Mouse (Mus musculus) erythroblast, embryonic 14.5 days (primary cell): ENCODE measurements around the gene Map2k5. TPM values are rescaled to one million over a fixed set of nuclear protein-coding genes. Genes with fewer than 3 reads are reported as not detected.

Experiments used
- H3K27me3 ChIP-seq: 2 replicates; pipeline ENCODE4 v1.6.1; 2012; ENCODE audit warnings: inconsistent platforms; ENCODE audit not compliant: control insufficient read depth
- H3K36me3 ChIP-seq: 2 replicates; pipeline ENCODE4 v1.6.1; 2012; ENCODE audit warnings: mild to moderate bottlenecking, inconsistent platforms; ENCODE audit not compliant: control insufficient read depth
- H3K4me1 ChIP-seq: 2 replicates; pipeline ENCODE4 v1.6.1; 2012; ENCODE audit warnings: inconsistent platforms; ENCODE audit not compliant: control insufficient read depth
- H3K4me3 ChIP-seq: replicated peaks from 2 replicates; pipeline ENCODE3; 2012; ENCODE audit warnings: moderate library complexity, mild to moderate bottlenecking, inconsistent platforms
- H3K9me3 ChIP-seq: 2 replicates; pipeline ENCODE4 v1.6.1; 2012; ENCODE audit warnings: low read length, inconsistent platforms, mixed read lengths; ENCODE audit not compliant: control insufficient read depth
- GATA1 ChIP-seq: IDR thresholded peaks from 2 replicates; pipeline ENCODE4 v1.6.1; 2012; ENCODE audit warnings: low read length, inconsistent platforms, mixed read lengths
- TAL1 ChIP-seq: IDR thresholded peaks from 3 replicates; pipeline ENCODE4 v1.6.1; 2012; ENCODE audit warnings: low read length, inconsistent platforms, mixed read lengths
- polyA plus RNA-seq: library from polyadenylated mRNA; stranded (reverse); fragments of >175 nt; gene quantifications from 2 replicates; pipeline ENCODE4 v1.2.3, GENCODE M21; 2012

The Map2k5 gene
- polyA plus RNA-seq, 1 experiment = 1.4 TPM

- Histone ChIP-seq H3K36me3 (peaks cover 3% of the 10 kb centered on the region), H3K4me3 (no peak overlapping the region), H3K9me3 (no peaks in the 10 kb centered on the region), H3K27me3 (no peaks in the 10 kb centered on the region), H3K4me1 (peaks cover 44% of the 10 kb centered on the region)
- TF ChIP-seq GATA1 (no peak), TAL1 (no peak)
Measured at GRCm38 (mm10) chr9:63380326-63380725, 2.6 kb upstream of the Map2k5 start.

GRCm38 (mm10) chr9:63378174-63378573 lies 472 bp upstream of the Map2k5 start:
- Histone ChIP-seq H3K9me3 (no peaks in the 10 kb centered on the region), H3K36me3 (peaks cover 16% of the 10 kb centered on the region), H3K27me3 (no peaks in the 10 kb centered on the region), H3K4me1 (peaks cover 40% of the 10 kb centered on the region), H3K4me3 (peak overlapping the region; percentile 83)
- TF ChIP-seq TAL1 = no peak
- no peak for TF ChIP-seq GATA1

GRCm38 (mm10) chr9:63373315-63373714 lies 4.4 kb downstream of the Map2k5 start:
- no peak for TF ChIP-seq TAL1
- no peak for TF ChIP-seq GATA1
- H3K4me1 ChIP-seq = peaks cover 28% of the 10 kb centered on the region
- no peaks in the 10 kb centered on the region for H3K9me3 ChIP-seq
- peaks cover 41% of the 10 kb centered on the region for H3K36me3 ChIP-seq
- H3K27me3 ChIP-seq = no peaks in the 10 kb centered on the region
- no peak overlapping the region for H3K4me3 ChIP-seq

DNA sequence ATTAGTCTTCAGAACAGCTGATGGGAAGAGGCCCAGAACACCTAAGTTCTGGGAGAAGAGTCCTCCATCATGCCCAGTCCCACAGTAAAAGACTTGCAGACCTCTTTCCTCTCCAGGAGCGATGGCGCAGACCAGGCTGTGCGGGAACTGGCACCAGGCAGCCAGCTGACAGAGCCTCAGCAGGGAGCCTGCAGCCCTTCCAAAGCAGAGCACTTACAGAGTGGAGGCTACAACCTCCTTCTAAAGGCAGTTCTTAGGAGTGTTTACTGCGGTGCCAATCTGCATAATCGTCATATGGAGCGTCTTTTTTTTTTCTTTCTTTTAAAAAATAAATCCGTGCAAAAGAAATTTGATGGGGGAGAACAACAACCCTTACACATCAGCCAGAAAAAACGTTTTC lies 5.2 kb downstream of the Map2k5 start:
- Histone ChIP-seq H3K36me3 (peaks cover 45% of the 10 kb centered on the region), H3K4me3 (no peak overlapping the region)
- TF ChIP-seq TAL1 = no peak
- no peak for TF ChIP-seq GATA1

GRCm38 (mm10) chr9:63360410-63360809 lies 17.3 kb downstream of the Map2k5 start:
- Histone ChIP-seq H3K27me3 (no peaks in the 10 kb centered on the region), H3K36me3 (peaks cover 22% of the 10 kb centered on the region), H3K9me3 (no peaks in the 10 kb centered on the region), H3K4me3 (no peak overlapping the region), H3K4me1 (no peaks in the 10 kb centered on the region)
- TF ChIP-seq GATA1 = no peak
- TF ChIP-seq TAL1 = no peak

More for the DNA sequence above, 5.2 kb downstream of the Map2k5 start:
- Histone ChIP-seq H3K27me3 (no peaks in the 10 kb centered on the region), H3K9me3 (no peaks in the 10 kb centered on the region), H3K4me1 (peaks cover 26% of the 10 kb centered on the region)

DNA sequence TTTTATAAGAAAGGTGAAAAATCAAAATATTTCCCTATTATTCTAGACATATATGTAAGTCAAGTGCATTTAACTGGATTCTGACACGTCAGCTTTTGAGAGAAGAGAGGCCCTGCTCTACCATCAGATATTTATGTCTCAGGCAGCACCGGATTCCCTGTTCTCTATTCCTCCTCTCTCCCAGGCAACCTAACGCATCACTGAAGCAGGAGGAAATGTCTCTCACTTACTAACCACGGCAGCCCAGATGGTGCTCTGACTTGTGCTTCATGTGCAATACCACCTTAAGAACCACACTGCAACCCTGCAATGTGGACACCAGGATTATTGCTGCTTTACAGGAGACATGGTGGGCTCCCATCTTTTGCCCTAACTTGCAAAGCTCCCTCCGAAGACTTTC lies 18.7 kb downstream of the Map2k5 start:
- Histone ChIP-seq H3K27me3 (no peaks in the 10 kb centered on the region), H3K4me3 (no peak overlapping the region), H3K4me1 (no peaks in the 10 kb centered on the region), H3K9me3 (no peaks in the 10 kb centered on the region), H3K36me3 (peaks cover 22% of the 10 kb centered on the region)
- TF ChIP-seq GATA1 = no peak

- Histone ChIP-seq H3K4me3 (no peak overlapping the region), H3K36me3 (peaks cover 22% of the 10 kb centered on the region)
- no peak for TF ChIP-seq GATA1
- no peak for TF ChIP-seq TAL1
Measured at GRCm38 (mm10) chr9:63356721-63357120, 21.0 kb downstream of the Map2k5 start.

DNA sequence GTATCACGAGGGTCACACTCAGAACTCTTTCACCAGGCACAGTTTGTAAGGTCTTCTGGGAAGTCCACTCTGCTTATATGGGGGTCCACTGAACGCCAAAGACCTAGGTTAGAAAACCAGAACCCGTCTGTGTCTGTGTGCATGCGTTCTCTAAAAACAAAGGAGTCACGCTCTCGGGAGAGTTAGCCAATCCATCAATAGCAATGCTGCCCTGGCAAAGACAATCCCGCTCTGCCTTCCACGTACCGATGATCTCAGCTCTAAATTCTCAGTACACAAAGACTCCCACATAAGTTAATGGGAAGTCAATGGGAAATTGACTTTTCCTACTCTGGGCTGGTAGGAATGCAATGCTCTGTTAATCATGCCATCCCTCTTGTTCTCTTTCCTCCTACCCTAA lies 21.4 kb downstream of the Map2k5 start:
- no peak for TF ChIP-seq GATA1
- TF ChIP-seq TAL1 = no peak
- Histone ChIP-seq H3K9me3 (no peaks in the 10 kb centered on the region), H3K27me3 (no peaks in the 10 kb centered on the region), H3K4me3 (no peak overlapping the region), H3K4me1 (no peaks in the 10 kb centered on the region), H3K36me3 (peaks cover 22% of the 10 kb centered on the region)

More at GRCm38 (mm10) chr9:63356721-63357120, 21.0 kb downstream of the Map2k5 start:
- no peaks in the 10 kb centered on the region for H3K4me1 ChIP-seq
- no peaks in the 10 kb centered on the region for H3K9me3 ChIP-seq
- H3K27me3 ChIP-seq = no peaks in the 10 kb centered on the region

GRCm38 (mm10) chr9:63354168-63354567 lies 23.5 kb downstream of the Map2k5 start:
- H3K9me3 ChIP-seq = no peaks in the 10 kb centered on the region
- H3K36me3 ChIP-seq = peaks cover 22% of the 10 kb centered on the region
- no peaks in the 10 kb centered on the region for H3K27me3 ChIP-seq
- H3K4me3 ChIP-seq = no peak overlapping the region
- H3K4me1 ChIP-seq = no peaks in the 10 kb centered on the region
- TF ChIP-seq GATA1 (no peak), TAL1 (no peak)

GRCm38 (mm10) chr9:63350030-63350429 lies 27.7 kb downstream of the Map2k5 start:
- Histone ChIP-seq H3K27me3 (no peaks in the 10 kb centered on the region), H3K4me3 (no peak overlapping the region), H3K4me1 (peaks cover 3% of the 10 kb centered on the region; the same call in 1 of the 2 replicates), H3K36me3 (peaks cover 5% of the 10 kb centered on the region), H3K9me3 (no peaks in the 10 kb centered on the region)
- TF ChIP-seq GATA1 (no peak), TAL1 (no peak)

DNA sequence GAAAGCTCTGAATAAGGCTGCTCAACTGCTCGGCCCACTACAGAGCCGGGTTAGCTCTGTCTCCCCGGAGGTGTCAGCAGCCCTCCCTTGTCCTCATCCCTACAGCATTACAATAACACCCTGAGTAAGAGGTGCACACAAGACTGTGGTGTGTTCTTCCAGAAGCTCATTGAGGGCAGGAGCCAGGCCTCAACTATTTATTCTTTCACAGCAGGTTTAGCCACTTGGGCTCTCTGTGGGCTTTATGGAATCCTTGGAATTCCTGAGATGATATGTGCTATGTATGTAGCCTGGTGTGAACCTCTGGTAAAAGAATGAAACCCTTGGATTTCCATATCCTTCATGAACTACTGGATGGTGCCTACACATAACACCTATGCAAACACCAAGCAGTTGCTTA lies 28.5 kb downstream of the Map2k5 start:
- Histone ChIP-seq H3K9me3 (no peaks in the 10 kb centered on the region), H3K4me1 (peaks cover 3% of the 10 kb centered on the region; the same call in 1 of the 2 replicates), H3K4me3 (no peak overlapping the region), H3K36me3 (peaks cover 4% of the 10 kb centered on the region), H3K27me3 (no peaks in the 10 kb centered on the region)
- TF ChIP-seq GATA1 = no peak
- TF ChIP-seq TAL1 = no peak
